Mouse (Mus musculus): ENCODE data around the gene Cldnd2. TPM values are rescaled to one million over a fixed set of nuclear protein-coding genes. Genes with fewer than 3 reads are reported as not detected.

Gene Cldnd2
- total RNA-seq, 2 experiments from 2014 or later: not detected

- DNase-seq (ENCODE audit: extremely low spot score in 1 of 2, low spot score in 2 of 2): no peak
- intact Hi-C loops (cut with DNase I): loop anchor here (10.0 kb wide), 1 partner anchor 128 kb away; the partner anchor contains the start of gene Zfp715
These were observed 2.1 kb downstream of the Cldnd2 start for GRCm38 (mm10) chr7:43442684-43443083.

GRCm38 (mm10) chr7:43443126-43443916 lies 2.7 kb downstream of the Cldnd2 start:
- intact Hi-C loops (cut with DNase I): loop anchor here (10.0 kb wide), 1 partner anchor 129 kb away; the partner anchor contains the start of gene Zfp715

GRCm38 (mm10) chr7:43443917-43444293 lies 3.3 kb downstream of the Cldnd2 start, which contains the start of the genes Etfb and Gm45233:
Gene Etfb (plus strand): TSS chr7:43444083.
Gene Gm45233 (plus strand): TSS chr7:43444128.
- DNase-seq (ENCODE audit: extremely low spot score in 1 of 2, low spot score in 2 of 2): peak; percentile 95 to 97
- intact Hi-C loops (cut with DNase I): loop anchor here (10.0 kb wide), 1 partner anchor 129 kb away; the partner anchor contains the start of gene Zfp715

More at GRCm38 (mm10) chr7:43443126-43443916, 2.7 kb downstream of the Cldnd2 start:
- DNase-seq (ENCODE audit: extremely low spot score in 1 of 2, low spot score in 2 of 2): peak; percentile 44 to 89

- intact Hi-C loops (cut with DNase I): loop anchor here (10.0 kb wide), 1 partner anchor 133 kb away; the partner anchor contains the start of gene Zfp715
These were observed 7.2 kb downstream of the Cldnd2 start for GRCm38 (mm10) chr7:43447801-43448200.

GRCm38 (mm10) chr7:43448246-43448645 lies 7.7 kb downstream of the Cldnd2 start:
- intact Hi-C loops (cut with DNase I): loop anchor here (10.0 kb wide), 1 partner anchor 133 kb away; the partner anchor contains the start of gene Zfp715
- DNase-seq (ENCODE audit: extremely low spot score in 1 of 2, low spot score in 2 of 2): no peak

More at GRCm38 (mm10) chr7:43447801-43448200, 7.2 kb downstream of the Cldnd2 start:
- no peak for DNase-seq (ENCODE audit: extremely low spot score in 1 of 2, low spot score in 2 of 2)

- intact Hi-C loops (cut with DNase I): loop anchor here (10.0 kb wide), 1 partner anchor 135 kb away; the partner anchor contains the start of gene Zfp715
- DNase-seq (ENCODE audit: extremely low spot score in 1 of 2, low spot score in 2 of 2): no peak
These were observed 9.2 kb downstream of the Cldnd2 start for GRCm38 (mm10) chr7:43449811-43450210.

GRCm38 (mm10) chr7:43451726-43452125 lies 11.1 kb downstream of the Cldnd2 start:
- DNase-seq (ENCODE audit: extremely low spot score in 1 of 2, low spot score in 2 of 2): no peak
- intact Hi-C loops (cut with DNase I): no loop called here

- no peak for DNase-seq (ENCODE audit: extremely low spot score in 1 of 2, low spot score in 2 of 2)
- intact Hi-C loops (cut with DNase I): no loop called here
These were observed 12.0 kb downstream of the Cldnd2 start for GRCm38 (mm10) chr7:43452609-43453008.

GRCm38 (mm10) chr7:43453599-43454355 lies 13.2 kb downstream of the Cldnd2 start:
- no peak for DNase-seq (ENCODE audit: extremely low spot score in 1 of 2, low spot score in 2 of 2)
- intact Hi-C loops (cut with DNase I): no loop called here

- DNase-seq (ENCODE audit: extremely low spot score in 1 of 2, low spot score in 2 of 2): no peak
- intact Hi-C loops (cut with DNase I): no loop called here
These were observed 13.8 kb downstream of the Cldnd2 start for GRCm38 (mm10) chr7:43454371-43454770.

- intact Hi-C loops (cut with DNase I): loop anchor here (10.0 kb wide), 1 partner anchor 178 kb away; no protein-coding TSS in a partner anchor
- no peak for DNase-seq (ENCODE audit: extremely low spot score in 1 of 2, low spot score in 2 of 2)
These were observed 22.3 kb downstream of the Cldnd2 start, which contains the start of gene Vsig10l for GRCm38 (mm10) chr7:43462851-43463250. Gene Vsig10l (plus strand): TSS chr7:43463151.

- DNase-seq (ENCODE audit: extremely low spot score in 1 of 2, low spot score in 2 of 2): no peak
- intact Hi-C loops (cut with DNase I): loop anchor here (10.0 kb wide), 1 partner anchor 179 kb away; no protein-coding TSS in a partner anchor
These were observed 23.4 kb downstream of the Cldnd2 start for GRCm38 (mm10) chr7:43463976-43464375.

- intact Hi-C loops (cut with DNase I): loop anchor here (10.0 kb wide), 1 partner anchor 180 kb away; no protein-coding TSS in a partner anchor
- peak in 1 of 2 experiments; percentile 50 for DNase-seq (ENCODE audit: extremely low spot score in 1 of 2, low spot score in 2 of 2)
These were observed 24.3 kb downstream of the Cldnd2 start for GRCm38 (mm10) chr7:43464864-43465343.

- peak; percentile 81 to 94 for DNase-seq (ENCODE audit: extremely low spot score in 1 of 2, low spot score in 2 of 2)
- intact Hi-C loops (cut with DNase I): loop anchor here (10.0 kb wide), 1 partner anchor 181 kb away; no protein-coding TSS in a partner anchor
These were observed 24.9 kb downstream of the Cldnd2 start for GRCm38 (mm10) chr7:43465344-43466098.

- DNase-seq (ENCODE audit: extremely low spot score in 1 of 2, low spot score in 2 of 2): peak; percentile 55 to 93
- intact Hi-C loops (cut with DNase I): loop anchor here (10.0 kb wide), 1 partner anchor 181 kb away; no protein-coding TSS in a partner anchor
These were observed 25.6 kb downstream of the Cldnd2 start for GRCm38 (mm10) chr7:43466099-43466694.

- intact Hi-C loops (cut with DNase I): no loop called here
- DNase-seq (ENCODE audit: extremely low spot score in 1 of 2, low spot score in 2 of 2): no peak
These were observed 29.8 kb downstream of the Cldnd2 start for GRCm38 (mm10) chr7:43470373-43470772.

GRCm38 (mm10) chr7:43475706-43476105 lies 35.1 kb downstream of the Cldnd2 start:
- DNase-seq (ENCODE audit: extremely low spot score in 1 of 2, low spot score in 2 of 2): no peak
- intact Hi-C loops (cut with DNase I): no loop called here

- intact Hi-C loops (cut with DNase I): no loop called here
- DNase-seq (ENCODE audit: extremely low spot score in 1 of 2, low spot score in 2 of 2): no peak
These were observed 35.8 kb downstream of the Cldnd2 start for GRCm38 (mm10) chr7:43476376-43476775.
